Comparison of ENCODE assay signal across 18 mouse cellular contexts in the genomic region with DNA sequence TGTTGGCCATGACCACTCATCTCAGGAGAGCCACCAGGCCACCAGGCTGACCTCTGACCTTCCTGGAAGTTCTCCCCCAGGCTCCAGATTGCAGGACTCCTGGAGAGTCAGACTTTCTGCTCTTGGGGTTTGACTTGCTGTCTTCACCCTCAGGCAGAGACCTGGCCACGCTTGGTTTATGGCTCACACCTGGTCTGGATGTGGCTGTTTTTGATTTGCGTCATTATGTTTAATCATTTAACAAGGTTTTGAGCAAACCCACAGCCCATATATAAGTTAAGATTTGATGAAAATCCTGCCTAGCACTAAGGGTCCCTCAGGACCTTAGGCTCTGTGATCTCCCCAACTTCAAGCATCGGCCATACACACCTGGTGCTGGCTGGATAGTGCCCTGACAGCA. TPM values are rescaled to one million over a fixed set of nuclear protein-coding genes. Genes with fewer than 3 reads are reported as not detected.
DNase-seq lines count a peak whose midpoint lies in the region; ATAC-seq lines count a peak whose summit lies in the region.
"Had no signal": no experiment of that assay in that cellular context is flagged by ENCODE, and none has a peak within 500 bp of the region (broad histone marks: within the 10 kb centered on the region; RNA-seq: fewer than 3 reads in every experiment).

No protein-coding gene starts in this region.

- no peak overlapping the region for H3K27ac ChIP-seq in limb, embryonic 11.5 days (replicated peaks; ENCODE audit: low read depth, low read length)
- H3K27ac ChIP-seq: embryonic facial prominence, embryonic 10.5 days; embryonic facial prominence, embryonic 12.5 days; forebrain, embryonic 13.5 days; forebrain, embryonic 15.5 days had no signal

- no peaks in the 10 kb centered on the region for H3K27me3 ChIP-seq in limb, embryonic 11.5 days (ENCODE audit: control insufficient read depth, insufficient read depth, low read length)
- H3K27me3 ChIP-seq: embryonic facial prominence, embryonic 12.5 days; forebrain, embryonic 13.5 days; forebrain, embryonic 15.5 days had no signal

- H3K9me3 ChIP-seq in limb, embryonic 11.5 days (ENCODE audit: control insufficient read depth, low read length) = no peaks in the 10 kb centered on the region
- H3K9me3 ChIP-seq: embryonic facial prominence, embryonic 10.5 days; embryonic facial prominence, embryonic 12.5 days; forebrain, embryonic 13.5 days; forebrain, embryonic 15.5 days had no signal

- peaks cover 4% of the 10 kb centered on the region for H3K4me1 ChIP-seq in limb, embryonic 11.5 days (ENCODE audit: control insufficient read depth, insufficient read depth, low read length)
- H3K4me1 ChIP-seq: embryonic facial prominence, embryonic 12.5 days had no signal

- H3K4me2 ChIP-seq in limb, embryonic 11.5 days (ENCODE audit: low read depth, severe bottlenecking) = no peak overlapping the region
- H3K4me2 ChIP-seq: embryonic facial prominence, embryonic 12.5 days; forebrain, embryonic 13.5 days; forebrain, embryonic 15.5 days had no signal

- no peak overlapping the region for H3K9ac ChIP-seq in limb, embryonic 11.5 days (ENCODE audit: low read length)
- H3K9ac ChIP-seq: embryonic facial prominence, embryonic 12.5 days; forebrain, embryonic 13.5 days; forebrain, embryonic 15.5 days; forebrain, postnatal 0 days had no signal

- no peaks in the 10 kb centered on the region for H3K36me3 ChIP-seq in limb, embryonic 11.5 days (ENCODE audit: control insufficient read depth, insufficient read depth, low read length)
- H3K36me3 ChIP-seq: embryonic facial prominence, embryonic 10.5 days; embryonic facial prominence, embryonic 12.5 days; forebrain, embryonic 15.5 days had no signal

- peak; percentile 70 for ATAC-seq in limb, embryonic 11.5 days (ENCODE audit: insufficient number of reproducible peaks, low FRiP score, low TSS enrichment, low read depth)
- no peak for ATAC-seq in activated CD4-positive, CD25-positive, alpha-beta regulatory T cell, adult 4 months
- ATAC-seq: forebrain, embryonic 13.5 days; forebrain, embryonic 15.5 days; forebrain, postnatal 0 days had no signal

- 26% methylated on average over 3 of the region's 3 CpGs for WGBS in limb, embryonic 11.5 days

- no peak overlapping the region for H3K4me3 ChIP-seq in limb, embryonic 11.5 days (ENCODE audit: low read depth, low read length)
- H3K4me3 ChIP-seq: embryonic facial prominence, embryonic 10.5 days; embryonic facial prominence, embryonic 12.5 days; forebrain, embryonic 13.5 days; forebrain, embryonic 15.5 days had no signal

- peak; percentile 33 for DNase-seq in hindlimb bud, embryonic 11.5 days (ENCODE audit: extremely low spot score, low read depth, low spot score)
- DNase-seq in limb, embryonic 11.5 days (ENCODE audit: low spot score) = peak; percentile 56
- no peak for DNase-seq in right cerebral cortex, postnatal 25 days
- no peak for DNase-seq in adipocyte (ENCODE audit: low spot score)
- DNase-seq: adrenal gland, adult 8-10 months; adrenal gland, postnatal 14 days; adrenal gland, postnatal 36 days; cerebellum, adult 11-12 months; cerebellum, adult 2 months; cerebellum, adult 9-10 months; cerebellum, postnatal 10 days; cerebellum, postnatal 25 days; forebrain, postnatal 0 days had no signal

RNA-seq across cellular contexts. Expression of gene Crybb1, which starts 2.3 kb away (rescaled TPM):
- polyA plus RNA-seq in limb, embryonic 11.5 days (2014; fragmentation: Nextera tagmentation; extraction: Ambion mirVana) = 0.20 TPM in 1 of 2 replicates, not detected in the other
- not detected for polyA plus RNA-seq in activated CD4-positive, CD25-positive, alpha-beta regulatory T cell, adult 4 months (2017; shearing (Covaris generic))

RNA-seq across cellular contexts. Expression of gene Cryba4, which starts 5.6 kb away (rescaled TPM):
- 0.20 and 0.61 TPM in 2 replicates for polyA plus RNA-seq in limb, embryonic 11.5 days (2014; fragmentation: Nextera tagmentation; extraction: Ambion mirVana)
- not detected for polyA plus RNA-seq in activated CD4-positive, CD25-positive, alpha-beta regulatory T cell, adult 4 months (2017; shearing (Covaris generic))

RNA-seq across cellular contexts. Expression of gene Tpst2, which starts 18.6 kb away (rescaled TPM):
- polyA plus RNA-seq in limb, embryonic 11.5 days (2014; fragmentation: Nextera tagmentation; extraction: Ambion mirVana) = 30.9 and 31.1 TPM in 2 replicates
- 10 to 100 TPM; 75.0 to 86.1 TPM for polyA plus RNA-seq in activated CD4-positive, CD25-positive, alpha-beta regulatory T cell, adult 4 months (2017; shearing (Covaris generic))

Comparison
In these comparisons a context has a peak if more than half of its experiments do, and no peak if none do; other contexts are left out.
1. DNase-seq: peak in hindlimb bud, embryonic 11.5 days (single experiment) and limb, embryonic 11.5 days (single experiment); none in right cerebral cortex, postnatal 25 days (single experiment) and adipocyte (single experiment).